Mouse (Mus musculus): ENCODE measurements around the gene Mad2l1bp.
A peak's percentile ranks its signal among the peaks of the same experiment; 100 is the strongest.

GRCm38 (mm10) chr17:46110402-46111289, 42.7 kb downstream of the Mad2l1bp start, which contains the start of gene Mrps18a:
- TF ChIP-seq CTCF (IDR thresholded peaks at IDR 0.05; ENCODE audit: insufficient read depth, low read length) (no peak), POLR2A (IDR thresholded peaks at IDR 0.05; ENCODE audit: borderline replicate concordance, extremely low read depth, low read depth, low read length) (peak; percentile 78; the same call in 1 of the 2 replicates)
